Mouse (Mus musculus): ENCODE results near the gene Arhgef10l.
A peak's percentile ranks its signal among the peaks of the same experiment; 100 is the strongest.
"Not testable (repeated sequence)": the region's sequence is repeated elsewhere in the genome, so short reads cannot be mapped to it uniquely, and the experiment has no call there.

The Arhgef10l gene

DNA sequence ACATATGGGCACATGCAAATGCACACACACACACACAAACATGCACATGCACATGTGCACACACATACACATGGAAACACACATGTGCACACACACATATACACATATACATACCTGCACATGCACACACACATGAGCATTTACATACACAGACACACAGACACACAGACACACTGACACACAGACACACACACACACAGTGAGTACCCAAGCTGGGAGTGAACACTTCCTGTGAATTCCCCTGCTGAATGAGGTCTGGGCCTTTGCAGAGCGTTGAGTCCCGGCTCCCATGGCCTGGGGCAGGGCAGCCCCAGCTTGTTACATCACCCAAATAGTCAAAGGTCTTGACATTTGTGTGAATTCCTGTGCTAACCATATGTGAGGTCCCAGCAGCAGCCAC is 96.4 kb downstream of the Arhgef10l start:
- DNase-seq (ENCODE audit: low spot score), result no peak

DNA sequence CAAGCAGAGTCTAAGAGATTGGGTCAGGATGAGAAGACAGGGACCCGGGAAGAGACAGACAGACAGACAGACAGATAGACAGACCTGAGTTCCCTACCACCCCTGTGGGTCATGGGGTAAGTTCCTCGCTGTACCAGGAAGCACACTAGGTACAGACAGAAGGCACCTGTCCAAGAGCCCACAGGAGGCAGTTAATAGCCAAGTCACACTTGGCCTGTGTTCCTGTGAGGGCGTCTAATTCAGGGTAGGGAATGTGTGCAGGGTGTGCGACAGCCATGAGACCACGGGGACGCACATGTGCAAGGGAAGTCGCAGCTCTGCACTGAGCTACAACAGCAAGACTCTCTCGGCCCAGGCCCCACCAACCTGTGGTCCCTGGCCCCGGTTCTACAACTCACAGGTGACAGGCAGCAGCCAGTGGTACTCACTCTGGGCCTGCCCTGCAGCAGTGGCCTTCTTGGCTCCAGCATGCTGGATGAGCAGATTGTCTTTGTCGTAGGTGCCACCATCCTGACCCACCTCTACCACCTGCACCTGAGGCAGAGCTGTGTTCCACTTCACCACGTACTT is 97.8 kb downstream of the Arhgef10l start:
- DNase-seq (ENCODE audit: low spot score), result no peak

DNA sequence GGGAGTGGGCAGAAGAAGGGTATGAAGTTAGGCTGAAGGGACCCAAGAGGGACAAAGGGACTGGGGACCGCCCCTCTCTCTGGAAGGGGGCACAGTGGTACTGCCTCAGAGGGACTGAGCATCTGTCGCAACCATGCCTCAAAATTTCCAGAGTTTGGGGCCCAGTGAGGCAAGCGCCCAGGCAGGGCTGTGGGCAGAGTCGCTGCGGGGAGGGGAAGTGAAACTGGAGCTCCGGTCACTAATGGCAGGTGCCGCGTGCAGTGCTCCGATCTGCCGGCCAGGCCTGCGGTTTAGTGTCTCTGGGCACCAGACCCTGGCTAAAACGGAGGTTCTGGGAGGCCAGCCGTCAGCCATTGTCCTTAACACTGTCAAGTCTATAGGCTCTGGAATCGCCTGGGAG is 99.0 kb downstream of the Arhgef10l start:
- no peak for DNase-seq (ENCODE audit: low spot score)

DNA sequence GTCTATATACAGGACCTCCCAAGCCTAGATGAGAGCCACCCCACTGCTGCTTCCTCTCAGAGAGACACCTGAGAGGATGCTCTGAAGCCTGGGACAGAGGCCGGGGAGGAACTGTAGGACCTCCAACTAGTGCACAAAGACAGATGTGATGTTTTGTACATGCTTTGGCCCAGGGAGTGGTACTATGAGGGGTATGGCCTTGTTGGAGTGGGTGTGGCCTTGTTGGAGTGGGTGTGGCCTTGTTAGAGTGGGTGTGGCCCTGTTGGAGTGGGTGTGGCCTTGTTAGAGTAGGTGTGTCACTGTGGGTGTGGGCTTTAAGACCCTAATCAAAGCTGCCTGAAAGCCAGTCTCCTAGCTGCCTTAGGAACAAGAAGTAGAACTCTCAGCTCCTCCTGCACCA is 101.4 kb downstream of the Arhgef10l start:
- DNase-seq (ENCODE audit: low spot score), result not testable (repeated sequence)

DNA sequence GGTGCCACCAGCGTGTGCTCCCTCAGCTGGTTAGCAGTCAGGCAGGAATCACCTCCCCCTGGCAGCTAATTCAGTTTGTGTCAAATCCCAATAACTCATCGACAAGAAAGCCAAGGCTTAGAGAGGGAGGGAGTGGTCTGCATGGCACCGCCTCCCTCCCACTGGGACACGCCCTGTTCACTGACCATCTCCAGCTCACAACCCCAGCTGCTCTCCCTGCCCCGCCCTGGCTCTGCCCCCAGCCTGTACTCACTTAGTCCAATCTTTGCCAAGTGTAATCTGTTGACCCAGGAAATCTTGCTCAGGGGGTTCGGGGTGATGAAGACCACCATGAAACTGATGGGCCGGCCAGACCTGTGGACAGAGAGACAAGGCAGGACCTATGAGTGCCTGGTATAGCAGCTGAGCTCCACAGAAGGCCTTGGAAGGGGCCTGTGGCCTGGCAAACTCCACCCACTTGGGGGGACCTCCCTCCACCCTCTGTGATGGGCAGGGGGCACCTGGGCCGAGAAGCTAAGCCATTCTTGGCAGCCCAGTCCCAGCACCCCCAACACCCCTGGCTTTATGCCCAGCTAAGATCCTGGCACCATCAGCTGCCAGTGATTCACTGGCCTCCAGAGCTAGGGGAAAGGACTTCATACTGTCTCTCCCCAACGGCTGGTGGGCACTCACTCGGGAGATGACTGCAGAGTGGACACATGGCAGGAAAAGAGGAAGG is 103.2 kb downstream of the Arhgef10l start:
- DNase-seq (ENCODE audit: low spot score), result no peak

DNA sequence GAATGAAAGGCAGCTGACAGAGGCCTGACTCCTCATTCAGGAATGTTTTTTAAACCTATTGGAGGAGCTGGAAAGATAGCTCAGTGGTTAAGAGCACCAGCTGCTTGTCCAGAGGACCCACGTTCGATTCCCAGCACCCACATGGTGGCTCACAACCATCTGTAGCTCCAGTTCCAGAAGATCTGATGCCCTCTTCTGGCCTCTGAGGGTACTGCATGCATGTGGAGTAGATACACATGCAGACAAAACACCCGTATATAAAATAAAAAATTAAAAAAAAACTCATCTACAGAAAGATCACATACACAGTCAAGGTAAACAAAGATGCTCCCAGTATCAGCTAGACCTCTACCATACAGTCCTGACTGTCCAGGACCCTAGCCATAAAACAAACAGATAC is 104.1 kb downstream of the Arhgef10l start:
- no peak for DNase-seq (ENCODE audit: low spot score)

DNA sequence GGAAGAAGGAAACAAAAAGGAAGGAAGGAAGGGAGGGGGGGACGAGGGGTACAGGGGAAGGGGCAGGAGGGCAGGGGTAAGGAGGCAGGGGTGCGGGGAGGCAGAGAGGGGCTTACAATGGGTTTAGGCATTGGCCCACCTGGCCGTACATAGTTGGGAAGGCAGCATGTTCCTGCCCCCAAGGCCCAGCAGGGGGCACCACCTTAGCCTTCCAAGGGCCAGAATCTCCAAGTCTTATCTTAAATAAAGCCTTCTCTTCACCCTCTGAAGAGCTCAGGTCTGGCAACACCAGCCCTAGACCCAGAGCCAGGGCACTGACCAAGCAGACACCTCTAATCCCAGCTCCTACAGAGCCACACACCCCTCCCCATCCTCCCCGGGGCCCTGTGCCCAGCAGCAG is 106.0 kb downstream of the Arhgef10l start:
- DNase-seq (ENCODE audit: low spot score), result no peak

DNA sequence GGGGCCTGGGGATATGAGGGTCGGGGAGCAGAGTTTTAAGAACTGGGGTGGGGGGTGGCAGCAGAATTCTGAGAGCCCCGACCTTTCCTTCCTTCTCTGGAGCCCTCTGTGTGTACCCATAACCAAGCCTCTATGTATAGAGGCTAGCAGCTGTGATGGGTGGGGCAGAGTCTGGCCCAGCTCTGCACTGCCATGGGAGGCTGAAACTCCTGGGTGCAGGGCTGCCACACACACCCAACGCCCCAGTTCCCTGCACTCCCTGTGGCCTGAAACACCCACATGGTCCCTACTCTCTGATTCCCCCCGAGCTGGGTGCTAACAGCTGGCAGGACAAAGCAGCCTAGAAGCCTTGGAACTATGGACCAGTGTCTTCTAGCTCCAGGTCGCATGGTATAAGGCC is 107.6 kb downstream of the Arhgef10l start:
- no peak for DNase-seq (ENCODE audit: low spot score)

DNA sequence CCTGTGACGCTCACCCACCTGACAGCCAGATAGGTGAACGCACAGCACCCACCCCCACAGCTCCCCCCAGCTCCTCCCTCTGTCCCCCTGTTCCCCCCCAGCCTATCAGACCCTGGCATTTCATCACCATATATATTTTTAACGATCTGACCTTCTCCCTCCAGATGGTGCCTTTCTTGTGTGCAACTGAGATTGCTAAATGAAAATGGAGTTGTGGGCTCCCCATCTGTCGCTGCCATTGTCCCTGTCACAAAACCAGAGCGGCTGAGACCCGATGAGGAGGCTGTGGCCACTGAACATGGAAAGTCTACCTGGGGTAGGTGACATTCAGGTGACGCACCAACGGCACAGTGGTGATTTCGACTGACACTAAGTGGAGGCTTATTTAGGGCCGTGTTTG is 109.3 kb downstream of the Arhgef10l start:
- no peak for DNase-seq (ENCODE audit: low spot score)

DNA sequence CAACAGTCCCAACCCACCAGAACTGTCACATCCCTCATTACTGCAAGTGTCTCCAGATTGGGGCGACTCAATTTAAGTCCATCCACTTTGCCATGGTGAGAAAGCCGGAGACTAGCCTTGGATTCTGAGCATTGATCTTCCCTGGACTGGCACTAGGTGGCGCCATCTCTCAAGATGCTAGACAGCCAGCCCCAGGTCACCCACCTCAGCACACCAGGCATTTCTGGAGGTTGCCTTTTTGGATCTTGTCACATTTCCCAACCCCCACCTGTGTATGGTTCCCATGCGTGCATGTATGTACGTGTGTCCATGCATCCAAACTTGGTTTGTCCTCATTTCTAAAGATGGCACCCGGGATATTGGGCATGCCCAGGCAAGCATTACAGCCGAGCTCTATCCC is 110.5 kb downstream of the Arhgef10l start:
- peak; percentile 86 for DNase-seq (ENCODE audit: low spot score)

DNA sequence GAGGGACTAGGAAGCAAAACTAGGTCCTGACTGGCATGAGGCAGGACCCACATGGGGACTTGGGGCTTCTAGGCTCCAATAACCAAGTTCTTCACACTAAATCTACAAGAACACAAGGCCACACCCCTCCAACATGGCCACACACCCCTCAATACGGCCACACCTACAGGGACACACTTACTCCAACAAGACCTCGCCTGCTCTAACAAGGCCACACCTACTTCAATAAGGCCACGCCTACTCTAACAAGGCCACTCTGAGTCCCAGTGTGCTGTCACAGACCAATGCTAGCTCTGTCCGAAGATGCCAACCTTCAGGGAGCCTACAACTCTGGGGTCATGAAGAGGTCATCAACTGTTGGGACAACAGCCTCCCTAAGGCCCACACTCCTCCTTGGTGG is 111.3 kb downstream of the Arhgef10l start:
- no peak for DNase-seq (ENCODE audit: low spot score)

DNA sequence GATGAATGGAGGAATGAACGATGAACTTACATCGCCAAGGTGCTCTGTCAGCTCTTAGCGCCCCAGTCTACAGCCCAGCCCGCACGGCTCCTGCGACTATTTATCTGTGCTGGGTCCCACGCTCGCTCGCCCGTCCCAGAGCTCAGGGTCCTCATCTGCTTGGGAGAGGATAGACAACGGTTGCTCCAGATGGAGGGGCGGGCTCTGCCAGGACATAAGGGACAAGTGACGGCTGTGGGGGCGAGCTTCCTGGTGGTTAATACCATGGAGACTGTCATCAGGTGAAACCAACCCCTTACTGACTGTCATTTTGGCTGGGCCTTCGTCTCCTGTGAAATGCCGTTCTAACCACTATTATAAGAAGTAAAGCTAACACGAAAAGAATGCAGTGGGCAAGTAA is 114.0 kb downstream of the Arhgef10l start:
- no peak for DNase-seq (ENCODE audit: low spot score)

DNA sequence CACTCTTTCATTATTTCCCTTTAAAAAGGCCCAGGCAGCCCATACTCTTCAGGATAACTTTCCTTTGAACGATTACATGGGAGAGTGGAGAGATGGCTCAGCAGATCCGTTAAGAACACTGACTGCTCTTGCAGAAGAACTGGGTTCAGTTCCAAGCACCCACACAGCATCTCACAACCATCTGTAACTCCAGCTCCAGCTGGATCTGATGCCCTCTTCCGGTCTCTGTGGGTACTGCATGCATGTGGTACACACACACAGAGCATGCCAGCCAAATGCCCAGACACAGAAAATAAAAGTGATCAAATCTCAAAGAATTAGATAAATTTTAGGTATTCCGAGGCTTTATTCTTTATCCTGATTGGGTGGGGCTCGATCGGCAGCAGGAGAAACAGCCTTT is 115.1 kb downstream of the Arhgef10l start:
- no peak for DNase-seq (ENCODE audit: low spot score)

DNA sequence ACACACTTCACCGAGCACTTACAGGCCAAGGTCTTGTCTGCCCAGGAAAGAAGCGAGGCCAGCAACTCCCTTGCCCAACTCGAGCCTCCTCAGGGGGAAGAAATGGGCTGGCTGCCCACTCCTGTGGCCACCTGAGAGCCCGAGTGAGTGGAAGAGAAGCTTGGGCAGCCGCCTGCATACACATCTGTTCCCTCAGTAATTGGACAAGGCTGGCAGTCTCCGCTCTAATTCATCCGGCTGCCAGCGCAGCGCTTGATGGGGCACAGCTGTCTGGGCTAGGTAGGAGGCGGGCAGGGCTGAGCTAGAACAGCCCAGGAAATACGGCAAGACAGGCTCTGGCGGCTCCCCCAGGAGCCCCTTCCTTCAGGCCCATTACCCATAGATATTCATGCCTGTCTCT is 115.8 kb downstream of the Arhgef10l start:
- peak; percentile 35 for DNase-seq (ENCODE audit: low spot score)

DNA sequence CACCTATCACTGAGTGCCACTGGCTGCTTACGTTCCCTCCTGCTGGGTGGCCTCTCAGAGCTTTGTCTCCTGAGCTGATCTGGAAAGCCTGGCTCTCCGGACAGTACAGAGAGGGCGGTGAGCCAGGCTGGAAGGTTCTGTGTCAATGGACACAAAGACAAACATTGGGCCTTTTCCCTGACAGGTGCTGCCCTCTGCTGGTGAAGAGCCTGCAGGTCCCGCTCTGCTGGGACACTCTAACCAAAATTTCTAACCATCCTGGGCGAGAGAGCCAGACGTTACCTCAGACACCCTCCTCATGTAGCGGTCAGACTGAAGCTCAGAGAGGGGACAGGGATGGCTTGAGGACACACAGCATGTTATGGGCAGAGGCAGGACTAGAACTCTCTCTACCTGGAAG is 118.3 kb downstream of the Arhgef10l start:
- peak; percentile 84 for DNase-seq (ENCODE audit: low spot score)

DNA sequence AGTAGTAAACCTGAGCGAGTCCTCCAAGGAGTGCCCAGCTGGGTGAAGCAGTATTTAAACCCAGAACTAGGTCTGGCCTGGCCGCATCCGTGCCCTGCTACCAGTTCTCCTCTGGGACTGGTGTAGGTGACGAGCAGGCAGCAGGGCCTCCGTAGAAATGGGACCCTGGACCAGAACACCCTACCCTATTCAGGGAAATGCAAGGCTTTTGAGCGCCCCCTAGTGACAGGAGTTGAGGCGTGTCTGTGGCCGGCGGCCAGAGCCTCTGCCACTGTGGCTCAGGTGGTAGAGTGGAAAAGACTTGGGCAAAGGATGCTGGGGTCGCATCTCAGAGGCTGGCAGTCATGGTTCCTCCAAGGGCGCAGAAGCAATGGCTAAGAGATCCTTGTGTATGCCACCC is 126.7 kb downstream of the Arhgef10l start:
- DNase-seq (ENCODE audit: low spot score), result peak; percentile 85

DNA sequence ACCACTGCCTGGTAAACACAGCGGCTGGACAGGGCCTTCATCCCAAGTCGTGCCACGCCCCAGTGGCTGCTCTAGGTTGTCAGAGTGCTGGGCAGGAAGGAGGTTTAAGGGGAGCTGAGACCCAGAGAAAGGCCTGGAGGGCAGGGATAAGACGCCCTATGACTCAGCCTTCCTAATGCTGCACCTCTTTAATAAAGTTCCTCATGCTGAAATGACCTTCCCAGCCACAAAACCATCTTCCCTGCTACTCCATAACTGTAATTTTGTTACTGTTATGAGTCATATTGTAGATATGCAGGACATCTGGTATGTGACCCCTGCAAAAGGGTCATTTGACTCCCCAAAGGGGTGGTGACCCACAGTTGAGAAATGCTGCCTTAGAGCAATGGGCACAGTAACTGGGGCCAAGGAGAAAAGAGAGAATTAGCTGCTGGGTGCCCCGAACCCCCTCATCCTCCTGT is 128.2 kb downstream of the Arhgef10l start:
- no peak for DNase-seq (ENCODE audit: low spot score)

DNA sequence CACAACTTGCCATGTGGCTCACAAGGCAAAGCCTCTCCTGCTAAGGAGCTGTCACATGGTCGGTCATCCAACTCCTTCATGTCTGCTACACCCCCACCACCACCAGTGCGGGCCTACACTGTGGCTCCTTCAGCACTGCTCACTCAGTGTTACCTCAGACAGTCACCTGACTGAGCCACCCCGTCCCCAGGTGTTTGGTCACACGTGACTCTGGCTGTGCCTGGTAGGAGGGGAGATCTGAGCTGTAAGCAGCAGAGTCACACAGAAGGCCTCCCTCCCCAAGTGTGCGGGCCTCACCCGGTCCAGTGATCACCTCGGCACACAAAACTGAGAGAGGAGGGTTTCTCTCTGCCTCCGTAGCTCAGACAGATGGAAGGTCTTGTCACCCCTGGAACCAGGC is 130.5 kb downstream of the Arhgef10l start:
- no peak for DNase-seq (ENCODE audit: low spot score)

DNA sequence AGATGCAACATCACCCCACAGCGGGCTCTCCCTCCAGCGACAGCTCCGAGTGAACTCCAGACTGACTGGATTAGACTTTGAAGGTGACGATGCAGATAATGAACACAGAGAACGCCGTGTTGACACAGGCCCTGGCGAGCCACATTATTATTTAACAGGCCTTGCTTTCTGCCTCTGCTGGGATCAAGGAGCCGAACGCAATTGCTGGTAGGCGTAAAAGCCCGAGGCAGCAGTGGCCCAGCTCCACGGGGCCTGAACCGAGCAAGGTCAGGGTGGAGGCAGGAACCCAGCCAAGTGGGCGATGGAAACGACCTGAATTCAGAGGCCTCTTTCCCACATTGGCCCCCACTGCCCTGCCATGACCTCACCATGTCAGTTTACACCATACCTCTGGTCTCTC is 133.5 kb downstream of the Arhgef10l start:
- DNase-seq (ENCODE audit: low spot score), result no peak

DNA sequence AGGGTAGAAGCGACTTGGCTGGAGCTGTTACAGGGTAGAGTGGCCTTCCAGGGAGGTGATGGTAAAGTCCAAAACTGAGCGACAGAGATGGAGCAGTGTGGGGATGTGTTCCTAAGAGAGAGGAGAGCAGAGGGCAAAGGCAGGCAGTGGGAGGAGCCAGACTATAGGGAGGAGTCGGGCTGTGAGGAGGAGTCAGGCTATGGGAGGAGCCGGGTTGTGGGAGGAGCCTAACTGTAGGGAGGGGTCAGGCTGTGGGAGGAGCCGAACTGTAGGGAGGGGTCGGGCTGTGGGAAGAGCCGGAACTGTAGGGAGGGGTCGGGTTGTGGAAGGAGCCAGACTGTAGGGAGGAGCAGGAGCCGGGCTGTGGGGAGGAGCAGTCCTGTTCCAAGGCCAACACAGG is 134.8 kb downstream of the Arhgef10l start:
- no peak for DNase-seq (ENCODE audit: low spot score)

DNA sequence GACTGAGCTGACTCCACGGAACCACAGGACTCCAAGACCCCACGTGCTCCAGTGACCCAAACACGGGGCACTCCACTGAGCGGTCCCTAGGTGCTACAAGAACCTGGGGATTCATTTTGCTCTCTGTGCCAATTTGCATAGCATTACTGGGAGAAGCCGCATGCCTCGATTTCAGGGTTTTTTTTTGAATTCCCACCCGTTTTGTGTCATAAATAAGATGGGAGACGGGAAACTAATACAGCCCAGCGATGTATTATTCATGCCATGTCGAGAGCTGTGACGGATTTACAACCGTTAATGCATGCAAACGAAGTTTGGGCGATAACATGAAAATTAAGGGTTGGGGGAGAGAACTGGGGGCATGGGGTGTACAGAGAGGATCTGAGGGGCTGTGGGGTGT is 136.1 kb downstream of the Arhgef10l start:
- DNase-seq (ENCODE audit: low spot score), result no peak

DNA sequence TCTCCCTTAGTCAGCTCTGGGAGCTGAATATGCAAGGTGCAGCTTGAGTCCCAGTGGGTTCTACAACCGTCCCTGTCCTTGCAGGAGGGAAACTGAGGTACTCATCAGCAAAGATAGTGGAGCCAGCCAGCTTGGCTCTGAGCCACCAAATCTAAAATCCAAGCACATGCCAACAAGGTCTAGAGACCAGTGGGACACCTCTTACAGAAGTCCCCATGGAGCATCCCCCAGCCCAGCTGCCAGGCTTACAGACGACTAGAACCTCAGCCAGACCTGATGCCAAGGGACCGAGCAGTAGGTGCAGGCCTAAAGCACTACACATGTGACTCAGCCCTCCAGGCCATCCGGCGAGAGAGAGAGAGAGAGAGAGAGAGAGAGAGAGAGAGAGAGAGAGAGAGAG is 137.4 kb downstream of the Arhgef10l start:
- DNase-seq (ENCODE audit: low spot score), result no peak

DNA sequence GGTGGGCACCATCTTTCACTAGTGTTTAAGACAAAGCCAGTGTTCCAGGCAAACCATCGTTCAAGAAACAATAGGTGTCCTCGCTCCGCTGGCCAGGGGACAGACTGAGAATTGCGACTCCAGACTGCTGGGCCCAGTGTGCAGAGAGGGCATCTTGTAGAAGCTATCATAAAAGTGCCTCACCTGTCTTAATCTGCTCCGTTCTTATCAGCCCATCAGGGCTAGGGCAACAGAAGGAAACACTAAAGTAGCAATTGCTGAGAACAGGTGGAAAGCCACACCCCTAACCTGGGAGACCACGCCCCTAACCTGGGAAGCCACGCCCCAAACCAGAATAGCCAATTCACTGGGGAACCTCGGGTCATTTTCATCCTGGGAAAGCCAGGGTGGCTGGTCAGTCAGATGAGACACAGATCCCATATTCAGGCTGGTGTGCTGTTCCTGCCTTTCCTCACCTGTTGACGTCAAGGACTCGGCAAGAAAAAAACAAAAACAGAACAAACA is 140.1 kb downstream of the Arhgef10l start:
- no peak for DNase-seq (ENCODE audit: low spot score)

DNA sequence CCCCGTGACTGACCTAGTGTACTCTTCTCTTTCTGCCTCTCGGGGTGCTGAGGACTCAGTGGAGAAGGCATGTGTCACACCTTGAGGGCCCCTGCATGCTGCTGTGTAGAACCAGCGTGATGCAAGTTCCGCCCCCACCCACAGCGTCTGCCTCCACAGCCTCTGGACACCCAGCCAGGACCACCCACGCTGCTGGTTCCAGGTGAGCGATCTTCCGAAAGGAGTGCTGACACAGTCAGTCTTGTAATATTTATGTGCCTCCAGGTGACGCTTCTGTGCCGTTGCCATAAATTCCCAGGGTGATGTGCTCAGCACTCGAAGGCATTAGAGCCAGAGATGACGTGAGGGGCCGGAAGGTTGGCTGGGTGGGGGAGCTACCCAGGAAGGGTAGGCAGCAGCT is 140.9 kb downstream of the Arhgef10l start:
- DNase-seq (ENCODE audit: low spot score), result no peak

Measured in retina, embryonic 14.5 days (tissue).